Mouse (Mus musculus): ENCODE measurements around the gene Gm37240. TPM values are rescaled to one million over a fixed set of nuclear protein-coding genes. Genes with fewer than 3 reads are reported as not detected.
"Not testable (repeated sequence)": the region's sequence is repeated elsewhere in the genome, so short reads cannot be mapped to it uniquely, and the experiment has no call there.

The Gm37240 gene
- polyA plus RNA-seq, 1 experiment from 2014 or later, result 0.16 TPM

DNA sequence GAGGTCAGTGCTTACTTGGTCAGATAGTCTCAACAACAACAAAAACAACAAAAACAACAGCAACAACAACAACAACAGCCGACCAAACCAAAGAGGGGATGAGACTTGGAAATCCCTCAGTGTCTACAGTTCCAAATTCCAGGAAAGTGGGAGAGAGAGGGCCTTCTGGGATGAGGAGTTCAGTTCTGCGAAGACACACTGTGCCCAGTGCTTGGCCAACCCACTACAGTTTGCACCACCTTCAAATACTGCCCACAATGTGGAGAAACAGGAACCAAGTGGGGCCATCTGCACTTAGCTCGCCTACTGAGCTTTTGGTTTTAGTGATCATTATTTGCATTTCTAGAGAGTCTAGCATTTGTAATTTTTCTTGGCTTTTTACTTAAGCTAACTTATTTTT, 1218.4 kb downstream of the Gm37240 start:
- Histone ChIP-seq H3K27ac (no peak overlapping the region), H3K9ac (replicated peaks) (no peak overlapping the region), H3K4me2 (replicated peaks) (no peak overlapping the region), H3K4me1 (replicated peaks) (peaks cover 16% of the 10 kb centered on the region), H3K36me3 (no peaks in the 10 kb centered on the region), H3K4me3 (replicated peaks) (no peak overlapping the region), H3K9me3 (no peaks in the 10 kb centered on the region), H3K27me3 (peaks cover 49% of the 10 kb centered on the region)
- 92% methylated on average over 3 of the region's 3 CpGs for WGBS
- no peak for ATAC-seq

DNA sequence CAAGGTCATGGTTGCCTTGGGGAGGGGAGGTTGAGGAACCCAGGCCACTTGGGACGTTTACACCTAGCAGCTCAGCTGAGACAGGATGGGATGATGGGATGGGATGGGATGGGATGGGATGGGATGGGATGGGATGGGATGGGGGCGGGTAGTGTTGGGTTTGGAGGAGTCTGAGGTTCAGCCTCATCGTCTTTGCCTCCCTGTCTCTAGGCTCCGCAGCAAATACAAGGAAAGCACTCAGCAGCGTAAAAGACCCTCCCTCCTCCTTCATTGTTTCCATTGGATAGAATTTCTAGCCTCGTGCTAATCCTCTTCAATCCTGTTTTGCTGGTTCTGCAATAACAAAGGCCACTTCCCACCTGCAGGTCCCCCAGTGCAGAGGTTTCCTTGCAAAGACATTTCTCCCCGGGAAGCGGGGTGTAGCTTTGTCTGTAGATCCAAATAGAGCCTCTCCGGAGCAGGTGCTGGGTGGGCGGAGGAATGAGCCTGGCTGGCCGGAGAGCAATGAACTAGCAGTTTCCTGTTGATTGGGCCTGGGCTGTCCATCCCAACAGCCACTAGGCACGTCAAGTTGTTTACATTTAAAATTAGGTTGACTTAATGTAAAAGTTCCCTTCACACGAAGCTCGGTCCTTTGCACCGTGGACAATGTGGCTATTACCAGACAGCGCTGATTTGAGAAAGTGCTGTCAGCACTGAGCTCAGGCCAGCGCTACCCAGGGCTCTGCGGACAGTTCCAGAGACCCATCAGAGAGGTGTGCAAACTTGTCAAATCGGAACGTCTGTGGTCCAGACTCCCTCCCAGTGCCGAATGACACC, 1221.9 kb downstream of the Gm37240 start:
- Histone ChIP-seq H3K27ac (no peak overlapping the region), H3K27me3 (peaks cover 66% of the 10 kb centered on the region), H3K4me2 (replicated peaks) (peak overlapping the region; percentile 57), H3K9ac (replicated peaks) (no peak overlapping the region), H3K4me1 (replicated peaks) (peaks cover 16% of the 10 kb centered on the region), H3K4me3 (replicated peaks) (peak overlapping the region; percentile 26), H3K9me3 (no peaks in the 10 kb centered on the region), H3K36me3 (no peaks in the 10 kb centered on the region)
- ATAC-seq, result peak; percentile 77
- 2% methylated on average over 21 of the region's 21 CpGs for WGBS

DNA sequence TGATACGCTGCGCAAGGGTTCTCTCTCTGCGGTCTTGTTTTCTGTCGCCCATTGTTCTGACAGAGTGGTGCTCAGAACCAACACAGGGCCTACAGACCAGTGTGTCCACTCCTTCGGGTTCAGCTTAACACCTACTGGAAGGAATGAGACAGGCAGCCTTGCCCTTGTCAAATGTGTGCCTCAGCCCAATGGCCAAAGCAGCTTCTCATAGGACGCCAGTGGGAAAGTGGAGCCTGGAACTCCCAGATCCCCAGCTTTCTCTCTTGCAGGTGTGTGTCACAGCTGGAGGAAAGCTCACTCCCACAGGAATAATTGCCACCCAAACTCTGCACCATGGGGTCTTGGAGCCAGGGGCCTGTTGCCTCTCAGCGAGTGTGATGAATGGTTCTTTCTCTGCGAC, 1222.6 kb downstream of the Gm37240 start:
- Histone ChIP-seq H3K27me3 (peaks cover 66% of the 10 kb centered on the region), H3K36me3 (no peaks in the 10 kb centered on the region), H3K4me1 (replicated peaks) (peaks cover 16% of the 10 kb centered on the region), H3K27ac (no peak overlapping the region), H3K9me3 (no peaks in the 10 kb centered on the region), H3K9ac (replicated peaks) (no peak overlapping the region), H3K4me2 (replicated peaks) (no peak overlapping the region), H3K4me3 (replicated peaks) (no peak overlapping the region)
- no peak for ATAC-seq
- WGBS, result 63% methylated on average over 8 of the region's 8 CpGs

DNA sequence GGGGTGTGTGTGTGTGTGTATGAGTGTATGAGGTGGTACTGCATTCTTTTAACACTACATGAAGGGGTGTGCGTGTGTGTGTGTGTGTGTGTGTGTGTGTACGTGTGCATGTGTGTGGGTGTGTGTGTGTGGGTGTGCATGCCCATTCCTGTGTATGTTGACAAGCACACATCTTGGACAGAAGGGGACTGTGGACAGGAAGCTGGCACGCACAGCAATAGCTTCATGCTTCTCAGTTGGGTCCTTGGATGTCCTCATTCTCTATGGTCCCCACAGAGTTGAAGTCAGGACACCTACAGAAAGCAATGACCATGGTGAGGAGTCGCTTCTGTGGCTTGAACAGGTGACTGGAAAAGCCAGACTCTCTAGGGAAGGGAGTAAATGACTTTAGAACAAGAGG, 1223.5 kb downstream of the Gm37240 start:
- Histone ChIP-seq H3K4me3 (replicated peaks) (no peak overlapping the region), H3K9ac (replicated peaks) (no peak overlapping the region), H3K4me1 (replicated peaks) (peaks cover 16% of the 10 kb centered on the region), H3K9me3 (no peaks in the 10 kb centered on the region), H3K27me3 (peaks cover 60% of the 10 kb centered on the region), H3K4me2 (replicated peaks) (no peak overlapping the region), H3K27ac (no peak overlapping the region), H3K36me3 (no peaks in the 10 kb centered on the region)
- 83% methylated on average over 4 of the region's 4 CpGs for WGBS
- ATAC-seq, result no peak

DNA sequence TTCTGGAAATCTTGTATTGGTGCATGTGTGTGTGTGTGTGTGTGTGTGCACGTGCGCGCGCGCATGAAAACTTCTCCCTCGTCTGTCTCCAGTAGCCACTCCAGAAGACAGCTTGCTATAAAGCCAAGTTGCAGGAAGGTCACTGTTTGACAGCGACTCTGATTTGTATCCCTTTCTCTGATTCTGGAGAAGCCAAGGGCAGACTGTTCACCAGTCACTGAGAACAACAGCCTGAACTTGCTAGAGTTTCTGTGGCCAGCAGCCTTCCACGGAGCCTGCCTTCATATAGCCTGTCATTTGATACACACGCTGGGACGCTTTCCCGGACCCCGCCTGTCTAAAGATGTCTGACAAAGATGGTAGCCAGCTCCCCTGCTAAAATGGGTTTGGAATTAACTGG, 1224.2 kb downstream of the Gm37240 start:
- H3K9me3 ChIP-seq, result no peaks in the 10 kb centered on the region
- peaks cover 16% of the 10 kb centered on the region for H3K4me1 ChIP-seq (replicated peaks)
- ATAC-seq, result no peak
- peaks cover 57% of the 10 kb centered on the region for H3K27me3 ChIP-seq
- no peak overlapping the region for H3K9ac ChIP-seq (replicated peaks)
- H3K4me3 ChIP-seq (replicated peaks), result no peak overlapping the region
- H3K36me3 ChIP-seq, result no peaks in the 10 kb centered on the region
- 91% methylated on average over 12 of the region's 12 CpGs for WGBS
- H3K4me2 ChIP-seq (replicated peaks), result no peak overlapping the region
- H3K27ac ChIP-seq, result no peak overlapping the region

DNA sequence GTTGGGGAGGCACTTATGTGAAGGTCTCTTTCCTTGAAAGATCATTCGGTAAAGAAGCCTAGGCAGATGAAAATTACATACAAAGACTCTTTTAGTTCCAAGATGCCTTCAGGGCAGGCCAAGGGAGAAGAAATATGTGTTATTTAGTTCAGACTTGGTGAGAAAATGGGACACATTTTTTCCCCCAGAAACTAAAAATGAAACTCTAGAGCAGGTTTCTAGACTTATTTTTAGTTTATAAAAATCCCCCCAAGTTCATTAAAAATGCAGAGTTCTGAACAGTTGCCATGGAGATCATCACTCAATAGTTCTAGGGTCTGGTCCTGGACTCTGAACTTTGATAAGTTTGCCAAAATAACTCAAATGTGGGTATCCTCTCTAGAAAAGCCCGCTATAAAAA, 1226.9 kb downstream of the Gm37240 start:
- 86% methylated on average over 2 of the region's 2 CpGs for WGBS
- H3K9ac ChIP-seq (replicated peaks), result no peak overlapping the region
- no peak for ATAC-seq

DNA sequence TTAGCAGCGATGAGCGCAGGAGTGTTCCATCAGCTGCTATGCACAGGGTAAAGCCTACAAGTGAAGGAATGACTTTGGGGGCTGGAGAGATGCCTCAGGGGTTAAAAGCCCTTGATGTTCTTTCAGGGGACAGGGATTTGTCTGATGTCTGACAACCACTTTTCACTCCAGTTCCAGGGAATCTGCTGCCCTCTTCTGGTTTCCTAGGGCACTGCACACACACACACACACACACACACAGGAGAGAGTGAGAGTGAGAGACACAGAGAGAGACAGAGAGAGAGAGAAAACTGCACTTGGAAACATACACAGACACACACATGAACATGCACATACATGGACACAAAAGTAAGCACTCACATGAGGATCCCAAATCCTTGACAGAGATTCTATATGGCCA, 1228.4 kb downstream of the Gm37240 start:
- peaks cover 18% of the 10 kb centered on the region for H3K4me1 ChIP-seq (replicated peaks)
- H3K9me3 ChIP-seq, result no peaks in the 10 kb centered on the region
- no peak overlapping the region for H3K27ac ChIP-seq
- H3K4me3 ChIP-seq (replicated peaks), result no peak overlapping the region
- no peak for ATAC-seq
- H3K27me3 ChIP-seq, result peaks cover 25% of the 10 kb centered on the region
- no peak overlapping the region for H3K4me2 ChIP-seq (replicated peaks)
- H3K9ac ChIP-seq (replicated peaks), result no peak overlapping the region
- no peaks in the 10 kb centered on the region for H3K36me3 ChIP-seq
- WGBS, result 98% methylated on average over 2 of the region's 2 CpGs

More for the DNA sequence above, 1226.9 kb downstream of the Gm37240 start:
- Histone ChIP-seq H3K36me3 (no peaks in the 10 kb centered on the region), H3K9me3 (no peaks in the 10 kb centered on the region), H3K27me3 (peaks cover 32% of the 10 kb centered on the region), H3K4me1 (replicated peaks) (peaks cover 6% of the 10 kb centered on the region), H3K4me2 (replicated peaks) (no peak overlapping the region), H3K4me3 (replicated peaks) (no peak overlapping the region), H3K27ac (no peak overlapping the region)

DNA sequence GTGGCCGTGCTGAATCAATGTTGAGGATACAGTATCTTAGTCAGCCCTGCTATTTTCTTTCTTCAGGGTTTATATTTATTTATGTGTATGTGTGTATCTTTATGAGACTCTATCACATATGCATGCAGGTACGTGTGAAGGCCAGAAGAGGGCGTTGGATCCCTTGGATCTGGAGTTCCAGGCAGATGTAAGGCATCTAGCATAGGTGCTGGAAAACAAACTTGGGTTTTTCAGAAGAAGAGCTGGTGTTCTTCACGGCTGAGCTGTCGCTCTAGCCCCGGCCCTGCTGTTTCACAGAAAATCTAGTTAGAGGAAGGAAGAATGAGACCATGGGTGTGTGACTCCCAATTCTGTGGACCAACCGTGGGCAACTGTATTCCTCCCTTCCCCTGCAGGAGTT, 1229.3 kb downstream of the Gm37240 start:
- peaks cover 21% of the 10 kb centered on the region for H3K27me3 ChIP-seq
- no peak overlapping the region for H3K4me2 ChIP-seq (replicated peaks)
- no peak overlapping the region for H3K4me3 ChIP-seq (replicated peaks)
- no peak overlapping the region for H3K9ac ChIP-seq (replicated peaks)
- H3K36me3 ChIP-seq, result no peaks in the 10 kb centered on the region
- 92% methylated on average over 7 of the region's 7 CpGs for WGBS
- no peak overlapping the region for H3K27ac ChIP-seq
- H3K9me3 ChIP-seq, result no peaks in the 10 kb centered on the region
- no peak for ATAC-seq
- peaks cover 20% of the 10 kb centered on the region for H3K4me1 ChIP-seq (replicated peaks)

DNA sequence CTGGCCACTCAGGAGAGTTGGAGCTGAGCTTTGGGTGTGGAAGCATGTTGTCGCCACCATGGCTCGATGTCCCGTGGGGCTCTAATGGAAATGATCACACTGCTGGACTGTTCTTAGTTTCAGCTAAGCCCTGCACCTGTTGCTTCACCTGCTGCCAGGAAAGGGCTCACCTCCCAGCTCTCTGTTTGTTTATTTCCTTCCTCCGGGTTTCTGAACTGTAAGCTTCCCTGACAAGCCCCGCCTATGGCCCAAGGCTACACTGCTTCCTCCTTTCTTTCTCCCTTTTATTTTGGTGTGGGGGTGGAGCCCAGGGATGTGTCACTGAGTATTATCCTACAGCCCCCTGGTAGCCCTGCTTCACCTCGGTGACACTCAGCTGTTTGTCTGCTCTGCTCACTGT, 1230.1 kb downstream of the Gm37240 start:
- Histone ChIP-seq H3K4me1 (replicated peaks) (peaks cover 20% of the 10 kb centered on the region), H3K9me3 (no peaks in the 10 kb centered on the region), H3K27ac (no peak overlapping the region), H3K4me3 (replicated peaks) (no peak overlapping the region), H3K4me2 (replicated peaks) (no peak overlapping the region), H3K27me3 (peaks cover 13% of the 10 kb centered on the region), H3K9ac (replicated peaks) (no peak overlapping the region), H3K36me3 (no peaks in the 10 kb centered on the region)
- WGBS, result 80% methylated on average over 6 of the region's 6 CpGs
- ATAC-seq, result no peak

DNA sequence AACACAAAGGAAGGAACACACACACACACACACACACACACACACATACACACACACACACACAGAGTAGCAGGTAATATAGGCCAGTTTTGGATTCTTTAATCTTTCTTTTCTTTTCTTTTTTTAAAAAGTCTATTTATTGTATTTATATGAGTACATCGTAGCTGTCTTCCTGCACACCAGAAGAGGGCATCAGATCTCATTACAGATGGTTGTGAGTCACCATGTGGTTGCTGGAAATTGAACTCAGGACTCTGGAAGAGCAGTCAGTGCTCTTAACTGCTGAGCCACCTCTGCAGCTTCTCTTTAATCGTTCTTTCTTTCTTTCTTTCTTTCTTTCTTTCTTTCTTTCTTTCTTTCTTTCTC, 1231.5 kb downstream of the Gm37240 start:
- not testable (repeated sequence) for H3K9ac ChIP-seq (replicated peaks); H3K27ac ChIP-seq; H3K36me3 ChIP-seq; H3K9me3 ChIP-seq; H3K4me3 ChIP-seq (replicated peaks); ATAC-seq
- Histone ChIP-seq H3K27me3 (peaks cover 11% of the 10 kb centered on the region; the same call in 1 of the 2 replicates), H3K4me1 (replicated peaks) (peaks cover 20% of the 10 kb centered on the region), H3K4me2 (replicated peaks) (peak overlapping the region; percentile 42)
- WGBS, result 57% methylated on average over 2 of the region's 2 CpGs

DNA sequence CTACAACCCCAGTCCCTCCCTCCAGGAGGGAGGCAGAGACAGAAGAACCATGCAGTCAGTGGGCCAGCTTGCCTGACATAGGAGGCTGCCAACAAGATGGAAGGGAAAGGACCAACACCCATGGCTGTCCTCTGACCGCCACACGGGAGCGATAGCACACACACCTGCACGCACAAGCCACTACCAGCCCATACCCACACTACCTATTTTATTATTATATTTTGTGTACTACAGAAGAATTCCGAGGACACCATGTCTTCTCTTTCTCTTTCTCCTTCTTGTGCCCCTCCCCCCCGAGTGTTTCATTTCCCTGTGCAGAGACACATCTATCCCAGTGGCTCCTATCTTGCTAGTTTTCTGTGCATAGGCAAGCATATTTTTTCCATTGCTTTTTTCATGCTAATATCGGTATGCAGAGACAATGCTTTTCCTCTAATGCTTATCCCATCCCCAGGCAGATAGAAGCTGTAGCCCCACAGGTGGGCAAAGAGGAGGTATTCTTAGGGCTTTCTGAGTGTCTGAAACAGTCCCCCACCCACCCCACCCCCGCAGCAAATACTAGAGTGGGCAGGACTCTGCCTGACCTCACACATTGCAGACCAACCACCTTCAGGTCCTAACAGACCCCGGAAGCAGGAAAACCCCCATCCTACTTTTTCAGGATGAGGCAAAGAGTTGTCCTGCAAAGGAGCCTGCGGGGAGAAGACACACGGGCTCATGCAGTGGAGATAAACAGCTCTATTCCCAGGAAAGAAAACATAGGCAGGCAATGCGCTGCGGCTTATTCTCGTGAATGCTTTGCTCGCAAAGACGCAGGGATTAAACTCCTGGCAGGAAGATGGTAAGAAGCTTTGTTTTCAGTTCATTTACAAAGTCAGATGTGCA, 1232.2 kb downstream of the Gm37240 start:
- H3K9ac ChIP-seq (replicated peaks), result no peak overlapping the region

DNA sequence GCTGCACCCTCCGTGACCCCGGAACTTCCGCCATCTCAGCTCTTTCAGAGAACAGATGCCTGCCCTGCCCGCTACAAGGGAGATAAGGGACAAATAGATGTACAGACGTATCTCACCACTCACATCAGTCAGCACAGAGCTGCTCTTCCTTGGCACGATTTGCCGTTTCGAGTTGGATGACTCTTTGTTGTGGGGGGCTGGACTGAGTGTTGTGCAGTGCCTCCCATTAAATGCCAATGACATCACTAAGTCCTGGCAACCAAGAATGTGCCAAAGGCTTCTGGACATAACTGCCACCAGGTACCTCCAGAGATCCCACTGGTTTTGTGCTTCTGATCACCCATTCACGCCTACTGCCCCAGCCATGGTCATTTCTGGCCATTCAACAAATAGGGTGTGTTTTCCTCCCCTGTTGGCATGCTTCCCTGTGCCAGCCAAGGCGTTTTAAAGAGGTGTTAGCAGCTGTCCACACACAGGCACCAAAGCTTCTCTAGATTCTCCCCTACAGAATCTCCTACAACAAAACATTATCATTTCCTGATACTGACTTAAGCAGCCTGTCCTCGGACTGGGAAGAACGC, 1233.0 kb downstream of the Gm37240 start:
- Histone ChIP-seq H3K27me3 (peaks cover 11% of the 10 kb centered on the region; the same call in 1 of the 2 replicates), H3K36me3 (no peaks in the 10 kb centered on the region), H3K9me3 (no peaks in the 10 kb centered on the region), H3K4me2 (replicated peaks) (peak overlapping the region; percentile 42), H3K4me3 (replicated peaks) (0 out of 2 replicates have a peak overlapping the region, but pooled peaks have one; percentile 3), H3K9ac (replicated peaks) (no peak overlapping the region), H3K27ac (0 out of 2 replicates have a peak overlapping the region, but pooled peaks have one; percentile 25), H3K4me1 (replicated peaks) (peaks cover 20% of the 10 kb centered on the region)
- 34% methylated on average over 12 of the region's 12 CpGs for WGBS
- peak; percentile 41; the same call in 1 of the 2 replicates for ATAC-seq

More for the DNA sequence above, 1232.2 kb downstream of the Gm37240 start:
- peak; percentile 55 for ATAC-seq
- peaks cover 20% of the 10 kb centered on the region for H3K4me1 ChIP-seq (replicated peaks)
- no peaks in the 10 kb centered on the region for H3K36me3 ChIP-seq
- H3K4me2 ChIP-seq (replicated peaks), result peak overlapping the region; percentile 42
- H3K4me3 ChIP-seq (replicated peaks), result peak overlapping the region; percentile 22; the same call in 1 of the 2 replicates
- no peak overlapping the region for H3K27ac ChIP-seq
- WGBS, result 12% methylated on average over 16 of the region's 16 CpGs
- peaks cover 11% of the 10 kb centered on the region; the same call in 1 of the 2 replicates for H3K27me3 ChIP-seq
- H3K9me3 ChIP-seq, result no peaks in the 10 kb centered on the region

All from midbrain, embryonic 13.5 days (tissue).